Mouse (Mus musculus) forebrain, embryonic 14.5 days (tissue): Measurements from ENCODE around the gene Fv1. TPM values are rescaled to one million over a fixed set of nuclear protein-coding genes. Genes with fewer than 3 reads are reported as not detected.

Source experiments
- ATAC-seq: fragments of 200-750 bp; cut with Nextera tagmentation; 2 replicates; pipeline ENCODE4 v1.8.0; 2017; ENCODE audit warnings: mild to moderate bottlenecking, moderate library complexity
- DNase-seq: peaks from one replicate; pipeline ENCODE4 v3.0.0-alpha.2; 2015; ENCODE audit warnings: low spot score
- H3K27ac ChIP-seq: fragments of 300-500 bp; sonication (generic); 2 replicates; pipeline ENCODE4 v1.5.1; 2014; ENCODE audit warnings: low read depth, mild to moderate bottlenecking, control low read depth, low read length, moderate library complexity
- H3K27me3 ChIP-seq: fragments of 300-500 bp; sonication (generic); replicated peaks from 2 replicates; pipeline ENCODE4 v1.6.1; 2014; ENCODE audit warnings: low read length, control low read depth, mixed read lengths; ENCODE audit not compliant: control insufficient read depth, insufficient read depth
- H3K36me3 ChIP-seq: fragments of 300-500 bp; sonication (generic); 2 replicates; pipeline ENCODE4 v1.6.1; 2014; ENCODE audit warnings: low read length, control low read depth; ENCODE audit not compliant: control insufficient read depth, insufficient read depth
- H3K4me1 ChIP-seq: fragments of 300-500 bp; sonication (generic); 2 replicates; pipeline ENCODE4 v1.6.1; 2014; ENCODE audit warnings: antibody characterized with exemption, low read length, control low read depth; ENCODE audit not compliant: control insufficient read depth, insufficient read depth
- H3K4me2 ChIP-seq: fragments of 300-500 bp; sonication (generic); 2 replicates; pipeline ENCODE4 v1.6.1; 2014; ENCODE audit warnings: mild to moderate bottlenecking, control low read depth, low read length
- H3K4me3 ChIP-seq: fragments of 300-500 bp; sonication (generic); 2 replicates; pipeline ENCODE4 v1.5.1; 2014; ENCODE audit warnings: low read depth, low read length, control low read depth
- H3K9ac ChIP-seq: fragments of 300-500 bp; sonication (generic); 2 replicates; pipeline ENCODE4 v1.6.1; 2014; ENCODE audit warnings: mild to moderate bottlenecking, low read length, control low read depth, moderate library complexity
- H3K9me3 ChIP-seq: fragments of 300-500 bp; sonication (generic); replicated peaks from 2 replicates; pipeline ENCODE4 v1.6.1; 2016; ENCODE audit warnings: low read length, control low read depth, mixed read lengths; ENCODE audit not compliant: control insufficient read depth
- WGBS: fragments of 180-500 bp; shearing (Covaris S2); extraction: QIAGEN DNeasy Blood & Tissue Kit; methylation state at CpG from one replicate; pipeline ENCODE4 v1.1.7; 2014; 5-methylcytosine and 5-hydroxymethylcytosine counted together
- polyA plus RNA-seq: library from polyadenylated mRNA; unstranded; fragments of >200 nt; fragmentation: Nextera tagmentation; extraction: Ambion mirVana; gene quantifications from 2 replicates; pipeline ENCODE4 v1.2.1, GENCODE M21; 2014

The Fv1 gene
- polyA plus RNA-seq, 1 experiment from 2014 or later = 9.5 TPM

DNA sequence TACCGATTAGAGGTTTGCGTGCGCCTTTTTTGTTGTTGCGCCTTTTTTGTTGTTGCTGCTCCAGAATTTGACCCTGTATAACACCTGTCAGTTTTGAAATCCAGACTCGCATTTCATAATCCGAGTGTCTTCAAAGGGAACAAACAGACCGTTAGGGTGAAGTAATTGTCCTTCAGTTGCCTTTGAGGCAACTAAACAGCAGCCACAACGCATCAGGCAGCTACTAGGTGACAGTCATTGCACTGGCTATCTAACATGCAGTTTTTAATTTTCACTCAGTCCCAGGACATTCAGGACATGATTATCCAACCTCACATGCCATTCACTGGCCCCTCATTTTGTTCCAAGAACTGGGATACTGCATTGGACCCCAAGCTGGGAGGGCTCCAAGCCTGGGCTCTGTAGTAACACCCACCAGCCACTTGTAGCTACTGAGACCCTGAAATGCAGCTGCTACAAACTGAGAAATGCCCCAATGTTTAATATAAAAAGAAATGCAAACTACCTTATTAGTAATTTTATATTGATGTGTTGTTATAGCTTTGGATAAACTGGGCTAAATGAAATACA lies 36.4 kb downstream of the Fv1 start:
- ATAC-seq = peak; percentile 49
- H3K9ac ChIP-seq = peak overlapping the region; percentile 81
- no peaks in the 10 kb centered on the region for H3K9me3 ChIP-seq
- peaks cover 4% of the 10 kb centered on the region for H3K4me1 ChIP-seq
- H3K4me3 ChIP-seq = peak overlapping the region; percentile 88
- peak; percentile 30 for DNase-seq
- H3K27me3 ChIP-seq = no peaks in the 10 kb centered on the region
- peak overlapping the region; percentile 61 for H3K4me2 ChIP-seq
- H3K36me3 ChIP-seq = peaks cover 19% of the 10 kb centered on the region
- peak overlapping the region; percentile 30; the same call in 1 of the 2 replicates for H3K27ac ChIP-seq
- WGBS = under 1% methylated on average over 8 of the region's 8 CpGs

DNA sequence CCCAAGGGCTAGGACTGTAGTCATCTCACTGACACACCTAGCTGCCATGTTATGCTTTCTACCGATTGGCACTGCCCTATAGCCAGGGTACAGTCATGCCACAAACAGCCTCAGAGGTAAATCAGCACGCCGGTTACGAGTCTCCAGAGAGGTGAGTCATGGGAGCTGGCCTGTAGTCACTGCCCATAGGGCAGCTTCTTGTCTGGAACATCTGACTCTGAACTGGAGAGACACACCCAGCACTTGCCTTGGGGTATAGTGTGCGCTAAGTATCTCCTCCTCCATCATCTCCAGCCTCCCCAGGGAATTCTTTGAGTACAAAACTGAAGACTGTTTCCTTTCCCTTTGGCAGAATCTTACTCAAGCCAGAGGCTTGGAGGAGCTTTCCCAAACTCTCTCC lies 37.5 kb downstream of the Fv1 start:
- no peak for ATAC-seq
- peaks cover 4% of the 10 kb centered on the region for H3K4me1 ChIP-seq
- WGBS = 85% methylated on average over 5 of the region's 5 CpGs

DNA sequence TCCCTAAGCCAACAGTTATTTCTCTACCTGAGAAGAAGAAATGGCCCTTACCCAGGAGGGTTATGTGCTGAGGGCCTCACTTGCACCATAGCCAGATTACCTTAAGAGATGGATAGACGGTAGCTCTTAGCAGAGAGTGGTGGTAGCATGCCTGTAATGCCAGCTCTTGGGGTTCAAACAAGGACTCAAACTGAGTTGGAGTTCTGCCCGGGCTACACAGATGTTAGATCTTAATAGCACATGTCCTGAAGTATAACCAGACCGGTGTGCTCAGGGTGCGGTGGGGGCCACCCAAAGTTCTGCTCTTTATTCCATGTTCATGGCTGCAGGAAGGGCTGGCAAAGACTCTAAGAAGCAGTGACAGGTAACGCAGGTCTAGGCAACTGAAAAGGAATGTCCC lies 40.7 kb downstream of the Fv1 start:
- Histone ChIP-seq H3K27ac (no peak overlapping the region), H3K27me3 (no peaks in the 10 kb centered on the region), H3K4me1 (no peaks in the 10 kb centered on the region; the same call in 1 of the 2 replicates), H3K4me2 (no peak overlapping the region), H3K36me3 (no peaks in the 10 kb centered on the region), H3K9me3 (no peaks in the 10 kb centered on the region), H3K4me3 (no peak overlapping the region), H3K9ac (no peak overlapping the region)
- DNase-seq (no peak), ATAC-seq (no peak)
- WGBS = 88% methylated on average over 5 of the region's 5 CpGs

More for the DNA sequence above, 37.5 kb downstream of the Fv1 start:
- H3K27ac ChIP-seq = no peak overlapping the region
- no peak overlapping the region for H3K4me3 ChIP-seq
- peaks cover 10% of the 10 kb centered on the region for H3K36me3 ChIP-seq
- no peaks in the 10 kb centered on the region for H3K27me3 ChIP-seq
- no peak for DNase-seq
- H3K9me3 ChIP-seq = no peaks in the 10 kb centered on the region
- no peak overlapping the region for H3K4me2 ChIP-seq
- H3K9ac ChIP-seq = no peak overlapping the region

DNA sequence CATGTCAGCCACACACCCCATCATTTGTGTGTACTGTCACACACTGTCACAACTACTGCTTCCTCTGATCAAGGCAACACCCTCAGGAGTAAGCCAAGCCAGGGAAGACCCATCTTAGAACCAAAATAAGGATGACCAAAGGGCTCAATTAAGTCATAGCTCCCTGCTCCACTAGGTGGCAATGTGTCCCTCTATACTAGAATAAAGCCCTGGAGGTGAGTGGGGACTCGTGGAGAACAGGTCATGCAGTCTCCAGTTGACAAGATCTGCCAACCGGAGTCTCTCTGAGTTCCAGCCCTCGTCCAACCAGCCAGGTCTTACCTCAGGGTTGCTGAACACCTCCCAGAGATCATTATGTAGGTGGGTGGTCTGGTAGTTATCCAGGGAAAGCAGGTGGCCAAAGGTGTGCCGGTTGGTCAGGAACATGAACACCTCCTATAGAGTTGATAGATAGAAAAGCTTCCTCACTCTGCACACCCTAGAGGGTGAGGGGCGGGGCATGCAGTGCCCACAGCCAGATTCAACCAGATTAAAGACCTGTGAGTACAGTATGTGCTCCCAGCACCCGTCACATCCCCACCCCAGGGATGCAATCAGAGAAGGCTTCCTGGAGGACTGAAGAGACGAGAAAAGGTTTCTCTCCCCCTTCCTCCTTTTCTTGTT lies 49.8 kb downstream of the Fv1 start:
- H3K4me1 ChIP-seq = no peaks in the 10 kb centered on the region
- H3K27me3 ChIP-seq = no peaks in the 10 kb centered on the region
- no peak for ATAC-seq
- H3K9ac ChIP-seq = no peak overlapping the region
- H3K4me2 ChIP-seq = no peak overlapping the region
- peak; percentile 55 for DNase-seq
- WGBS = 59% methylated on average over 7 of the region's 7 CpGs
- H3K36me3 ChIP-seq = no peaks in the 10 kb centered on the region
- H3K4me3 ChIP-seq = no peak overlapping the region
- H3K27ac ChIP-seq = no peak overlapping the region
- no peaks in the 10 kb centered on the region for H3K9me3 ChIP-seq

Other genes with a start within 250 kb of the Fv1 start
- 1.4 and 1.8 TPM in 2 replicates for gene Zfp979, start 226.5 kb upstream of the Fv1 start, polyA plus RNA-seq
- gene Zfp534, start 166.4 kb upstream of the Fv1 start, polyA plus RNA-seq = not detected in 2 replicates
- 6.1 and 6.2 TPM in 2 replicates for gene Zfp984, start 59.2 kb upstream of the Fv1 start, polyA plus RNA-seq
- 8.4 and 12.5 TPM in 2 replicates for gene Zfp933, start 20.6 kb upstream of the Fv1 start, polyA plus RNA-seq
- gene Miip, start 163 bp upstream of the Fv1 start, polyA plus RNA-seq = 36.6 and 37.1 TPM in 2 replicates
- gene Mfn2, start 35.7 kb downstream of the Fv1 start, polyA plus RNA-seq = 33.8 and 50.1 TPM in 2 replicates
- gene Plod1, start 67.8 kb downstream of the Fv1 start, polyA plus RNA-seq = 15.0 and 18.8 TPM in 2 replicates
- 12.5 TPM in 2 replicates for gene 2510039O18Rik, start 71.9 kb downstream of the Fv1 start, polyA plus RNA-seq
- gene Nppb, start 116.8 kb downstream of the Fv1 start, polyA plus RNA-seq = not detected in 2 replicates
- 0.80 and 1.1 TPM in 2 replicates for gene Nppa, start 131.7 kb downstream of the Fv1 start, polyA plus RNA-seq
- 19.1 and 24.8 TPM in 2 replicates for gene Clcn6, start 169.8 kb downstream of the Fv1 start, polyA plus RNA-seq
- 12.4 TPM in 2 replicates for gene Mthfr, start 170.1 kb downstream of the Fv1 start, polyA plus RNA-seq
- 5.3 and 5.7 TPM in 2 replicates for gene Agtrap, start 219.1 kb downstream of the Fv1 start, polyA plus RNA-seq